Mouse (Mus musculus) left cerebral cortex, adult 11 months (tissue): ENCODE data around the gene Entpd5.

Experiments
- DNase-seq: peaks from one replicate; pipeline ENCODE4 v3.0.0; 2022; ENCODE audit warnings: low spot score

The Entpd5 gene

GRCm38 (mm10) chr12:84408819-84409507, at the start of gene Entpd5, which contains the start of gene Bbof1:
Gene Entpd5 (minus strand): TSS chr12:84409029.
Gene Bbof1 (plus strand): TSS chr12:84409071.
- peak; percentile 83 for DNase-seq

GRCm38 (mm10) chr12:84456911-84457310, 48.1 kb upstream of the Entpd5 start:
- DNase-seq = no peak

- DNase-seq = no peak
These were observed 43.0 kb upstream of the Entpd5 start for GRCm38 (mm10) chr12:84451801-84452200.

- peak; percentile 99 for DNase-seq
These were observed 42.2 kb upstream of the Entpd5 start, which contains the start of the genes Aldh6a1 and Lin52 for GRCm38 (mm10) chr12:84450718-84451646. Gene Aldh6a1 (minus strand): TSS chr12:84451004. Gene Lin52 (plus strand): TSS chr12:84451422.

- no peak for DNase-seq
These were observed 41.5 kb upstream of the Entpd5 start for GRCm38 (mm10) chr12:84450351-84450717.

GRCm38 (mm10) chr12:84449887-84450286, 41.1 kb upstream of the Entpd5 start:
- DNase-seq = no peak

- DNase-seq = no peak
These were observed 39.4 kb upstream of the Entpd5 start for GRCm38 (mm10) chr12:84448181-84448580.

- DNase-seq = no peak
These were observed 38.6 kb upstream of the Entpd5 start for GRCm38 (mm10) chr12:84447386-84447785.

- DNase-seq = no peak
These were observed 33.7 kb upstream of the Entpd5 start for GRCm38 (mm10) chr12:84442526-84442925.

- DNase-seq = no peak
These were observed 29.9 kb upstream of the Entpd5 start for GRCm38 (mm10) chr12:84438697-84439096.

- no peak for DNase-seq
These were observed 21.0 kb upstream of the Entpd5 start for GRCm38 (mm10) chr12:84429825-84430224.

- no peak for DNase-seq
These were observed 15.2 kb upstream of the Entpd5 start for GRCm38 (mm10) chr12:84423990-84424389.

GRCm38 (mm10) chr12:84417605-84417922, 8.7 kb upstream of the Entpd5 start:
- no peak for DNase-seq

- DNase-seq = peak; percentile 75
These were observed 8.2 kb upstream of the Entpd5 start, which contains the start of gene Rnf113a2 for GRCm38 (mm10) chr12:84416834-84417604. Gene Rnf113a2 (plus strand): TSS chr12:84417196.

- DNase-seq = no peak
These were observed 683 bp downstream of the Entpd5 start for GRCm38 (mm10) chr12:84407874-84408818.

GRCm38 (mm10) chr12:84407259-84407658, 1.6 kb downstream of the Entpd5 start:
- DNase-seq = no peak

- no peak for DNase-seq
These were observed 4.3 kb downstream of the Entpd5 start for GRCm38 (mm10) chr12:84404541-84404940.

GRCm38 (mm10) chr12:84402923-84403322, 5.9 kb downstream of the Entpd5 start:
- DNase-seq = no peak

- DNase-seq = no peak
These were observed 8.2 kb downstream of the Entpd5 start for GRCm38 (mm10) chr12:84400653-84401052.

GRCm38 (mm10) chr12:84400068-84400467, 8.8 kb downstream of the Entpd5 start:
- no peak for DNase-seq

- no peak for DNase-seq
These were observed 9.2 kb downstream of the Entpd5 start for GRCm38 (mm10) chr12:84399663-84400062.
